Mouse (Mus musculus) MEL (cell line): ENCODE measurements around the gene Pitx2. TPM values are rescaled to one million over a fixed set of nuclear protein-coding genes. Genes with fewer than 3 reads are reported as not detected.

ENCODE experiments used
- DNase-seq: peaks from one replicate; pipeline ENCODE4 v3.0.0; 2011; ENCODE audit warnings: low read depth, low spot score
- H3K27ac ChIP-seq: 2 replicates; pipeline ENCODE4 v1.5.1; 2012; ENCODE audit warnings: low read depth, mild to moderate bottlenecking, control low read depth, low read length, moderate library complexity; ENCODE audit not compliant: control insufficient read depth
- H3K27me3 ChIP-seq, 2 experiments: fragments of 150-350 bp in 1 of 2; sonication (generic) in 1 of 2; 2 replicates each; pipeline ENCODE4 v1.6.1; 2012; ENCODE audit warnings: low read length in 2 of 2, mild to moderate bottlenecking in 2 of 2, improper control_type of control experiment in 1 of 2, moderate library complexity in 1 of 2; ENCODE audit not compliant: insufficient read depth in 2 of 2, control insufficient read depth in 1 of 2
- H3K36me3 ChIP-seq, 2 experiments: 2 replicates each; pipeline ENCODE4 v1.6.1; 2012 to 2014; ENCODE audit warnings: low read length in 2 of 2, improper control_type of control experiment in 1 of 2, inconsistent platforms in 1 of 2, mild to moderate bottlenecking in 1 of 2; ENCODE audit not compliant: insufficient read depth in 2 of 2, control insufficient read depth in 1 of 2
- H3K4me1 ChIP-seq, 2 experiments: fragments of 150-350 bp in 1 of 2; sonication (generic) in 1 of 2; 2 replicates each; pipeline ENCODE4 v1.6.1; 2012; ENCODE audit warnings: low read length in 2 of 2, improper control_type of control experiment in 1 of 2, mild to moderate bottlenecking in 1 of 2; ENCODE audit not compliant: insufficient read depth in 2 of 2, control insufficient read depth in 1 of 2
- H3K4me3 ChIP-seq, 2 experiments: fragments of 150-350 bp in 1 of 2; sonication (generic) in 1 of 2; 2 replicates each; pipeline ENCODE4 v1.5.1; 2012; ENCODE audit warnings: low read depth in 2 of 2, low read length in 2 of 2, mild to moderate bottlenecking in 2 of 2, moderate library complexity in 2 of 2, control low read depth in 1 of 2, improper control_type of control experiment in 1 of 2; ENCODE audit not compliant: control insufficient read depth in 1 of 2, insufficient read depth in 1 of 2
- H3K79me2 ChIP-seq: 2 replicates; pipeline ENCODE4 v1.6.1; 2012; ENCODE audit warnings: mild to moderate bottlenecking, low read length, moderate library complexity; ENCODE audit not compliant: control insufficient read depth, poor library complexity, insufficient read depth
- H3K9ac ChIP-seq: 2 replicates; pipeline ENCODE4 v1.6.1; 2012; ENCODE audit warnings: low read depth, mild to moderate bottlenecking, control low read depth, low read length, moderate library complexity; ENCODE audit not compliant: control insufficient read depth, poor library complexity, severe bottlenecking
- H3K9me3 ChIP-seq: fragments of 150-350 bp; sonication (generic); replicated peaks from 2 replicates; pipeline ENCODE4 v1.6.1; 2012; ENCODE audit warnings: mild to moderate bottlenecking, low read length, improper control_type of control experiment, moderate library complexity; ENCODE audit not compliant: insufficient read depth
- BHLHE40 ChIP-seq: IDR thresholded peaks from 2 replicates; pipeline ENCODE4 v1.6.1; 2012; ENCODE audit warnings: low read depth, mild to moderate bottlenecking, inconsistent platforms, low read length, improper control_type of control experiment, borderline replicate concordance
- CTCF ChIP-seq, 3 experiments: IDR thresholded peaks in 2 of 3; conservative IDR thresholded peaks in 1 of 3; 2 replicates each; pipeline ENCODE4 v1.5.1; 2011 to 2012; ENCODE audit warnings: low read length in 3 of 3, low read depth in 2 of 3, mild to moderate bottlenecking in 2 of 3, improper control_type of control experiment in 1 of 3, inconsistent platforms in 1 of 3, mixed read lengths in 1 of 3, moderate library complexity in 1 of 3; ENCODE audit not compliant: control insufficient read depth in 1 of 3, insufficient read depth in 1 of 3, poor library complexity in 1 of 3, severe bottlenecking in 1 of 3
- E2F4 ChIP-seq: IDR thresholded peaks from 2 replicates; pipeline ENCODE4 v1.6.1; 2011; ENCODE audit warnings: low read depth, low read length, improper control_type of control experiment, borderline replicate concordance
- ETS1 ChIP-seq: IDR thresholded peaks from 2 replicates; pipeline ENCODE4 v1.6.1; 2012; ENCODE audit warnings: low read depth, mild to moderate bottlenecking, inconsistent platforms, low read length, improper control_type of control experiment, moderate library complexity
- JUND ChIP-seq: IDR thresholded peaks from 2 replicates; pipeline ENCODE4 v1.6.1; 2011; ENCODE audit warnings: low read depth, mild to moderate bottlenecking, improper control_type of control experiment, low read length
- MAZ ChIP-seq: IDR thresholded peaks from 2 replicates; pipeline ENCODE4 v1.6.1; 2012; ENCODE audit warnings: low read depth, mild to moderate bottlenecking, inconsistent platforms, low read length, improper control_type of control experiment
- MEF2A ChIP-seq: IDR thresholded peaks from 2 replicates; pipeline ENCODE4 v1.6.1; 2014; ENCODE audit warnings: low read depth, mild to moderate bottlenecking, inconsistent platforms, low read length, improper control_type of control experiment; ENCODE audit not compliant: poor library complexity, insufficient replicate concordance, severe bottlenecking; ENCODE audit errors: extremely low read depth
- MYC ChIP-seq: IDR thresholded peaks from 2 replicates; pipeline ENCODE4 v1.6.1; 2011; ENCODE audit warnings: low read depth, mild to moderate bottlenecking, low read length, improper control_type of control experiment, moderate library complexity
- NRF1 ChIP-seq: IDR thresholded peaks from 2 replicates; pipeline ENCODE4 v1.6.1; 2014; ENCODE audit warnings: low read depth, mild to moderate bottlenecking, inconsistent platforms, low read length, improper control_type of control experiment, moderate library complexity; ENCODE audit not compliant: poor library complexity, insufficient read depth, severe bottlenecking
- POLR2A ChIP-seq, 2 experiments: IDR thresholded peaks; 2 replicates each; pipeline ENCODE4 v1.6.1; 2011 to 2012; ENCODE audit warnings: low read length in 2 of 2, mild to moderate bottlenecking in 2 of 2, control low read depth in 1 of 2, improper control_type of control experiment in 1 of 2, low read depth in 1 of 2, moderate library complexity in 1 of 2; ENCODE audit not compliant: control insufficient read depth in 1 of 2, insufficient read depth in 1 of 2, poor library complexity in 1 of 2
- POLR2AphosphoS2 ChIP-seq: IDR thresholded peaks from 2 replicates; pipeline ENCODE4 v1.6.1; 2011; ENCODE audit warnings: low read length, improper control_type of control experiment
- RAD21 ChIP-seq: IDR thresholded peaks from 2 replicates; pipeline ENCODE4 v1.6.1; 2011; ENCODE audit warnings: mild to moderate bottlenecking, low read depth, low read length, improper control_type of control experiment
- USF1 ChIP-seq: IDR thresholded peaks from 2 replicates; pipeline ENCODE4 v1.6.1; 2014; ENCODE audit warnings: low read depth, mild to moderate bottlenecking, inconsistent platforms, low read length, improper control_type of control experiment, moderate library complexity
- ZMIZ1 ChIP-seq: IDR thresholded peaks from 2 replicates; pipeline ENCODE4 v1.6.1; 2012; ENCODE audit warnings: low read depth, mild to moderate bottlenecking, inconsistent platforms, low read length, improper control_type of control experiment, moderate library complexity
- polyA plus RNA-seq, 2 experiments: library from polyadenylated mRNA; stranded (reverse) in 1 of 2; unstranded in 1 of 2; fragments of >175 nt in 1 of 2; fragments of >200 nt in 1 of 2; gene quantifications; 2 replicates each; pipeline versions ENCODE4 v1.2.1 to v1.2.4; 2012; ENCODE audit warnings: low replicate concordance in 2 of 2, low read depth in 1 of 2; ENCODE audit not compliant: insufficient read length in 2 of 2, insufficient read depth in 1 of 2, missing spikeins in 1 of 2
- total RNA-seq: library from RNA; depleted of rRNA; stranded (reverse); fragments of 300-350 nt; gene quantifications from 2 replicates; pipeline ENCODE4 v1.2.3, GENCODE M21; 2012

Pitx2 gene
- total and polyA plus RNA-seq, 3 experiments, result not detected

DNA sequence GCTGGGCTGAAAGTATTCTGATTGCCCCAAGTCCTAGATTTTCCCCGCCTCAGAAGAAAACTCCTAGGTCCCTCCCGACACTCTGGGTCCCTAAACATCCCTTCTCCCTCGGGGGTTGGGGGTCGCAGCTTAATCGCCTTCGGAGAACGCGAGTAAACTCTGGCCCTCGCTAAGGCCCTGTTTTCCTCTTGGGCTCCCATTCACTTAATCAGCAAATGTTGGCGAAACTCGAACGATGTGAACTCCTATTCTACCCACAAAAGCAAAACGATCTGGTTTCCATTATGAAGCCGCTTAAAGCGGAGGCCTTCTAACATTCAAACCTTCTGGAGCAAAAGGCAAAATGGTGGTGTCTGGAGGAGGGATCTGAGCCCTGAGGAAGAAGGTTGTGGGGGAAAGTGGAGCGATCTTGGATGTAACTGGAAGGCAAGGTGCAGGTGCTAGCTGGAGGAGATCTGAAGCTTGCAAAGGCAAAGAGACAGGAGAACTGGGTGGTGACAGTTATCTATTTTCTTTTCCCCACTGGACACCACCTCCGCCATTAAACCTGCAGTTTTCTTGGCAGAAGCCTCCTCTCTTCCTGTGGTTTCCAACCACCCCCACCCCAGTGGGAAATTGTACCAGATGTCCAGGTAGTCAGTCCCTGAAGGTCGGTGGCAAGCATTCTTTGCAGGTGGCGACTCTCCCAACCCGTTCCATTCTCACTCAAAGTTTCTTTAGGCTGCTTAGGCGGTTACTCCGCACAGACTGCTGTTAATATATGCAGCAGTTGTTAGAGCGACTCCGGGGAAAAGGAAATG lies 7.8 kb downstream of the Pitx2 start:
- no peaks in the 10 kb centered on the region for H3K27me3 ChIP-seq
- no peaks in the 10 kb centered on the region for H3K4me1 ChIP-seq
- H3K36me3 ChIP-seq, result no peaks in the 10 kb centered on the region
- no peaks in the 10 kb centered on the region for H3K79me2 ChIP-seq
- H3K9ac ChIP-seq, result no peak overlapping the region
- TF ChIP-seq MEF2A, result no peak
- TF ChIP-seq E2F4, result no peak
- no peak for TF ChIP-seq MAZ
- no peak for TF ChIP-seq BHLHE40
- TF ChIP-seq, all 39 proteins: peak for 0
- no peak overlapping the region for H3K4me3 ChIP-seq
- no peak for DNase-seq
- H3K9me3 ChIP-seq, result no peaks in the 10 kb centered on the region
- H3K27ac ChIP-seq, result no peak overlapping the region

DNA sequence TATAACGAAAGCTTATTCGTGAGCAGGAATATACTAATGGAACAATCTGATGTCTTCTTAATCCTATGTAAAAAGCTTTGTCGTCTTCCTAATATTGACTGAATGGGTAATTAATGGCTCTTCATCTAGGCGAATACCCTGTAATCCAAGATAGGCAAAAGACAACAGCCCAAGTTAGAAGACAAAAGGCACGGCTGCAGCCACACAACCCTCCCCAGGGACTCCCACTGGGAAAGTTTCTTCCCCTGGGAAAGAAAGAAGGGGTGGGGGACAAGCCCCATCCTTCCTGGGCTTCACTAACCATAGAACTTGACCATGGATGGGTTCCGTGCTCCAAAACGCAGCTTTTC lies 8.3 kb downstream of the Pitx2 start:
- no peak for DNase-seq
- Histone ChIP-seq H3K27me3 (no peaks in the 10 kb centered on the region), H3K4me3 (no peak overlapping the region), H3K9ac (no peak overlapping the region), H3K79me2 (no peaks in the 10 kb centered on the region), H3K4me1 (no peaks in the 10 kb centered on the region), H3K9me3 (no peaks in the 10 kb centered on the region), H3K27ac (no peak overlapping the region), H3K36me3 (no peaks in the 10 kb centered on the region)
- TF ChIP-seq RAD21 (no peak), USF1 (no peak), MYC (no peak), ETS1 (no peak), POLR2AphosphoS2 (no peak), CTCF (IDR thresholded peaks at IDR 0.05 in 2 of 3, conservative IDR thresholded peaks at IDR 0.05 in 1 of 3; ENCODE audit: control insufficient read depth in 1 of 3, insufficient read depth in 1 of 3, low read depth in 2 of 3, low read length in 3 of 3, poor library complexity in 1 of 3, severe bottlenecking in 1 of 3) (no peak)

DNA sequence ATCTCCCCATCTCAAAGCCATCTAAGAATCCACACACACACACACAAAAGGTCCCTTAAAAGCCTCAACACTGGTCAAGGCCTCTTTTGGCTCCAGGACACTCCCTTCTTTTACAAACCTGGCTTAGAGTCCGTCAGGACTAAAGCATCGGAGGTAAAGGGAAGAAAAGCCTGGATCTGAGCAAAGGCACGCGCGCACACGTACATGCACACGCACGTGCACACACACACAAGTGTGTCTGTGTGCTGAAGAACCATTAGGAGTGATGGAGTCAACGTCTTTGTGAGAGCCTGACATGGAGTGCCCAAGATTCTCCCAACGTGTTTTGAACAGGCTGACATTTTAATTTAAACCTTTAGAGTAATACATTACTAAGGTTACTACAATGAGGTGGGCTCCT lies 8.7 kb downstream of the Pitx2 start:
- H3K9ac ChIP-seq, result no peak overlapping the region
- TF ChIP-seq JUND, result no peak
- TF ChIP-seq POLR2A (IDR thresholded peaks at IDR 0.05; ENCODE audit: control insufficient read depth in 1 of 2, insufficient read depth in 1 of 2, low read depth in 1 of 2, low read length in 2 of 2, poor library complexity in 1 of 2), result no peak
- TF ChIP-seq ETS1, result no peak
- TF ChIP-seq NRF1, result no peak
- no peak for TF ChIP-seq ZMIZ1
- no peaks in the 10 kb centered on the region for H3K4me1 ChIP-seq
- no peaks in the 10 kb centered on the region for H3K79me2 ChIP-seq
- H3K36me3 ChIP-seq, result no peaks in the 10 kb centered on the region
- no peak overlapping the region for H3K27ac ChIP-seq
- DNase-seq, result no peak
- H3K9me3 ChIP-seq, result no peaks in the 10 kb centered on the region
- H3K4me3 ChIP-seq, result no peak overlapping the region
- H3K27me3 ChIP-seq, result no peaks in the 10 kb centered on the region
